Mouse (Mus musculus): ENCODE measurements around the gene Lrrc66. TPM values are rescaled to one million over a fixed set of nuclear protein-coding genes. Genes with fewer than 3 reads are reported as not detected.

The Lrrc66 gene
- polyA plus RNA-seq, 1 experiment from 2014 or later: 0.46 TPM

- WGBS: 89% methylated on average over 6 of the region's 6 CpGs
- no peaks in the 10 kb centered on the region for H3K36me3 ChIP-seq (replicated peaks; ENCODE audit: control insufficient read depth, insufficient read depth, low read depth, low read length)
- no peak overlapping the region for H3K9ac ChIP-seq (replicated peaks; ENCODE audit: low read length)
- ATAC-seq (replicated peaks; ENCODE audit: insufficient number of reproducible peaks, low FRiP score, low TSS enrichment, low read depth) (no peak), DNase-seq (ENCODE audit: low spot score) (no peak)
- no peak overlapping the region for H3K27ac ChIP-seq (replicated peaks; ENCODE audit: low read depth, low read length)
- no peaks in the 10 kb centered on the region for H3K4me1 ChIP-seq (ENCODE audit: control insufficient read depth, insufficient read depth, low read length)
- no peak overlapping the region for H3K4me3 ChIP-seq (ENCODE audit: low read depth, low read length)
- H3K27me3 ChIP-seq (ENCODE audit: control insufficient read depth, insufficient read depth, low read length): no peaks in the 10 kb centered on the region
- H3K4me2 ChIP-seq (ENCODE audit: low read depth, low read length): no peak overlapping the region
- no peaks in the 10 kb centered on the region for H3K9me3 ChIP-seq (replicated peaks; ENCODE audit: control insufficient read depth, low read length)
Observed at GRCm38 (mm10) chr5:73571395-73572156, 60.8 kb downstream of the Lrrc66 start.

- ATAC-seq (replicated peaks; ENCODE audit: insufficient number of reproducible peaks, low FRiP score, low TSS enrichment, low read depth) (no peak), DNase-seq (ENCODE audit: low spot score) (no peak)
- H3K9ac ChIP-seq (replicated peaks; ENCODE audit: low read length): no peak overlapping the region
- H3K4me3 ChIP-seq (ENCODE audit: low read depth, low read length): no peak overlapping the region
- H3K4me1 ChIP-seq (ENCODE audit: control insufficient read depth, insufficient read depth, low read length): no peaks in the 10 kb centered on the region
- no peaks in the 10 kb centered on the region for H3K36me3 ChIP-seq (replicated peaks; ENCODE audit: control insufficient read depth, insufficient read depth, low read depth, low read length)
- 81% methylated on average over 5 of the region's 5 CpGs for WGBS
- no peak overlapping the region for H3K4me2 ChIP-seq (ENCODE audit: low read depth, low read length)
- no peaks in the 10 kb centered on the region for H3K27me3 ChIP-seq (ENCODE audit: control insufficient read depth, insufficient read depth, low read length)
- H3K9me3 ChIP-seq (replicated peaks; ENCODE audit: control insufficient read depth, low read length): no peaks in the 10 kb centered on the region
- no peak overlapping the region for H3K27ac ChIP-seq (replicated peaks; ENCODE audit: low read depth, low read length)
Observed at GRCm38 (mm10) chr5:73569181-73569580, 63.1 kb downstream of the Lrrc66 start.

- Histone ChIP-seq H3K4me3 (ENCODE audit: low read depth, low read length) (no peak overlapping the region), H3K9me3 (replicated peaks; ENCODE audit: control insufficient read depth, low read length) (no peaks in the 10 kb centered on the region), H3K4me1 (ENCODE audit: control insufficient read depth, insufficient read depth, low read length) (no peaks in the 10 kb centered on the region), H3K9ac (replicated peaks; ENCODE audit: low read length) (no peak overlapping the region), H3K36me3 (replicated peaks; ENCODE audit: control insufficient read depth, insufficient read depth, low read depth, low read length) (no peaks in the 10 kb centered on the region), H3K27me3 (ENCODE audit: control insufficient read depth, insufficient read depth, low read length) (no peaks in the 10 kb centered on the region), H3K4me2 (ENCODE audit: low read depth, low read length) (no peak overlapping the region), H3K27ac (replicated peaks; ENCODE audit: low read depth, low read length) (no peak overlapping the region)
- DNase-seq (ENCODE audit: low spot score) (no peak), ATAC-seq (replicated peaks; ENCODE audit: insufficient number of reproducible peaks, low FRiP score, low TSS enrichment, low read depth) (no peak)
- 81% methylated on average over 4 of the region's 4 CpGs for WGBS
Observed at GRCm38 (mm10) chr5:73566892-73567291, 65.4 kb downstream of the Lrrc66 start.

- no peaks in the 10 kb centered on the region for H3K36me3 ChIP-seq (replicated peaks; ENCODE audit: control insufficient read depth, insufficient read depth, low read depth, low read length)
- WGBS: 70% methylated on average over 5 of the region's 5 CpGs
Observed at GRCm38 (mm10) chr5:73566119-73566518, 66.2 kb downstream of the Lrrc66 start.

GRCm38 (mm10) chr5:73564038-73564437 lies 68.3 kb downstream of the Lrrc66 start:
- no peaks in the 10 kb centered on the region for H3K27me3 ChIP-seq (ENCODE audit: control insufficient read depth, insufficient read depth, low read length)
- no peaks in the 10 kb centered on the region for H3K4me1 ChIP-seq (ENCODE audit: control insufficient read depth, insufficient read depth, low read length)
- no peak overlapping the region for H3K4me2 ChIP-seq (ENCODE audit: low read depth, low read length)
- H3K4me3 ChIP-seq (ENCODE audit: low read depth, low read length): no peak overlapping the region
- no peaks in the 10 kb centered on the region for H3K9me3 ChIP-seq (replicated peaks; ENCODE audit: control insufficient read depth, low read length)
- no peak for DNase-seq (ENCODE audit: low spot score)
- ATAC-seq (replicated peaks; ENCODE audit: insufficient number of reproducible peaks, low FRiP score, low TSS enrichment, low read depth): no peak
- 96% methylated on average over 6 of the region's 6 CpGs for WGBS
- H3K27ac ChIP-seq (replicated peaks; ENCODE audit: low read depth, low read length): no peak overlapping the region
- H3K36me3 ChIP-seq (replicated peaks; ENCODE audit: control insufficient read depth, insufficient read depth, low read depth, low read length): no peaks in the 10 kb centered on the region
- H3K9ac ChIP-seq (replicated peaks; ENCODE audit: low read length): no peak overlapping the region

More at GRCm38 (mm10) chr5:73566119-73566518, 66.2 kb downstream of the Lrrc66 start:
- H3K27ac ChIP-seq (replicated peaks; ENCODE audit: low read depth, low read length): no peak overlapping the region
- DNase-seq (ENCODE audit: low spot score): no peak
- no peaks in the 10 kb centered on the region for H3K9me3 ChIP-seq (replicated peaks; ENCODE audit: control insufficient read depth, low read length)
- H3K9ac ChIP-seq (replicated peaks; ENCODE audit: low read length): no peak overlapping the region
- H3K27me3 ChIP-seq (ENCODE audit: control insufficient read depth, insufficient read depth, low read length): no peaks in the 10 kb centered on the region
- no peak overlapping the region for H3K4me2 ChIP-seq (ENCODE audit: low read depth, low read length)
- H3K4me3 ChIP-seq (ENCODE audit: low read depth, low read length): no peak overlapping the region
- no peak for ATAC-seq (replicated peaks; ENCODE audit: insufficient number of reproducible peaks, low FRiP score, low TSS enrichment, low read depth)
- no peaks in the 10 kb centered on the region for H3K4me1 ChIP-seq (ENCODE audit: control insufficient read depth, insufficient read depth, low read length)

- Histone ChIP-seq H3K4me1 (ENCODE audit: control insufficient read depth, insufficient read depth, low read length) (no peaks in the 10 kb centered on the region), H3K4me2 (ENCODE audit: low read depth, low read length) (no peak overlapping the region), H3K9me3 (replicated peaks; ENCODE audit: control insufficient read depth, low read length) (no peaks in the 10 kb centered on the region), H3K4me3 (ENCODE audit: low read depth, low read length) (no peak overlapping the region), H3K36me3 (replicated peaks; ENCODE audit: control insufficient read depth, insufficient read depth, low read depth, low read length) (no peaks in the 10 kb centered on the region), H3K27me3 (ENCODE audit: control insufficient read depth, insufficient read depth, low read length) (no peaks in the 10 kb centered on the region), H3K9ac (replicated peaks; ENCODE audit: low read length) (no peak overlapping the region), H3K27ac (replicated peaks; ENCODE audit: low read depth, low read length) (no peak overlapping the region)
- DNase-seq (ENCODE audit: low spot score): no peak
- no peak for ATAC-seq (replicated peaks; ENCODE audit: insufficient number of reproducible peaks, low FRiP score, low TSS enrichment, low read depth)
- WGBS: 87% methylated on average over 6 of the region's 6 CpGs
Observed at GRCm38 (mm10) chr5:73558756-73559155, 73.6 kb downstream of the Lrrc66 start.

- Histone ChIP-seq H3K4me3 (ENCODE audit: low read depth, low read length) (no peak overlapping the region), H3K9ac (replicated peaks; ENCODE audit: low read length) (no peak overlapping the region), H3K36me3 (replicated peaks; ENCODE audit: control insufficient read depth, insufficient read depth, low read depth, low read length) (no peaks in the 10 kb centered on the region), H3K4me1 (ENCODE audit: control insufficient read depth, insufficient read depth, low read length) (no peaks in the 10 kb centered on the region), H3K27ac (replicated peaks; ENCODE audit: low read depth, low read length) (no peak overlapping the region), H3K9me3 (replicated peaks; ENCODE audit: control insufficient read depth, low read length) (no peaks in the 10 kb centered on the region), H3K27me3 (ENCODE audit: control insufficient read depth, insufficient read depth, low read length) (no peaks in the 10 kb centered on the region), H3K4me2 (ENCODE audit: low read depth, low read length) (no peak overlapping the region)
- no peak for DNase-seq (ENCODE audit: low spot score)
- no peak for ATAC-seq (replicated peaks; ENCODE audit: insufficient number of reproducible peaks, low FRiP score, low TSS enrichment, low read depth)
- WGBS: 81% methylated on average over 12 of the region's 12 CpGs
Observed at GRCm38 (mm10) chr5:73556733-73557425, 75.4 kb downstream of the Lrrc66 start.
